Mouse (Mus musculus) urinary bladder, postnatal 25 days (tissue): ENCODE results near the gene Gnai3.

ENCODE experiments used
- DNase-seq: peaks from one replicate; pipeline ENCODE4 v3.0.0; 2022; ENCODE audit warnings: low spot score

Gene Gnai3

GRCm38 (mm10) chr3:108145534-108146445 lies at the start of gene Gnai3:
Gene Gnai3 (minus strand): TSS chr3:108146146.
- peak; percentile 86 for DNase-seq

- DNase-seq: no peak
These were observed 49.3 kb upstream of the Gnai3 start for GRCm38 (mm10) chr3:108195287-108195686.

GRCm38 (mm10) chr3:108193686-108194085 lies 47.7 kb upstream of the Gnai3 start:
- no peak for DNase-seq

- no peak for DNase-seq
These were observed 44.0 kb upstream of the Gnai3 start for GRCm38 (mm10) chr3:108189897-108190296.

GRCm38 (mm10) chr3:108188716-108189490 lies 43.0 kb upstream of the Gnai3 start:
- DNase-seq: no peak

GRCm38 (mm10) chr3:108187111-108187795 lies 41.3 kb upstream of the Gnai3 start:
- DNase-seq: no peak

- no peak for DNase-seq
These were observed 40.4 kb upstream of the Gnai3 start, which contains the start of gene Amigo1 for GRCm38 (mm10) chr3:108186098-108187047. Gene Amigo1 (plus strand): TSS chr3:108186335.

- DNase-seq: no peak
These were observed 39.6 kb upstream of the Gnai3 start for GRCm38 (mm10) chr3:108185460-108186097.

- DNase-seq: no peak
These were observed 38.8 kb upstream of the Gnai3 start for GRCm38 (mm10) chr3:108184742-108185141.

GRCm38 (mm10) chr3:108180514-108180913 lies 34.6 kb upstream of the Gnai3 start:
- DNase-seq: no peak

GRCm38 (mm10) chr3:108178756-108179715 lies 33.1 kb upstream of the Gnai3 start:
- DNase-seq: no peak

- no peak for DNase-seq
These were observed 29.0 kb upstream of the Gnai3 start for GRCm38 (mm10) chr3:108174672-108175531.

GRCm38 (mm10) chr3:108169199-108169598 lies 23.3 kb upstream of the Gnai3 start:
- no peak for DNase-seq

- no peak for DNase-seq
These were observed 21.6 kb upstream of the Gnai3 start for GRCm38 (mm10) chr3:108167499-108167898.

GRCm38 (mm10) chr3:108166486-108167211 lies 20.7 kb upstream of the Gnai3 start:
- no peak for DNase-seq

GRCm38 (mm10) chr3:108165532-108166315 lies 19.8 kb upstream of the Gnai3 start:
- no peak for DNase-seq

GRCm38 (mm10) chr3:108164807-108165206 lies 18.9 kb upstream of the Gnai3 start:
- DNase-seq: peak; percentile 71
